Mouse (Mus musculus) liver, embryonic 12.5 days (tissue): Measurements from ENCODE around the gene Cfap45. TPM values are rescaled to one million over a fixed set of nuclear protein-coding genes. Genes with fewer than 3 reads are reported as not detected.

Experiments
- ATAC-seq: fragments of 200-750 bp; cut with Nextera tagmentation; 2 replicates; pipeline ENCODE4 v1.8.0; 2017; ENCODE audit warnings: moderate number of reproducible peaks, mild to moderate bottlenecking, moderate library complexity
- H3K27ac ChIP-seq: fragments of 300-500 bp; sonication (generic); 2 replicates; pipeline ENCODE4 v1.5.1; 2016; ENCODE audit warnings: mild to moderate bottlenecking
- H3K27me3 ChIP-seq: fragments of 300-500 bp; sonication (generic); replicated peaks from 2 replicates; pipeline ENCODE4 v1.6.1; 2016; ENCODE audit warnings: mild to moderate bottlenecking, moderate library complexity
- H3K36me3 ChIP-seq: fragments of 300-500 bp; sonication (generic); 2 replicates; pipeline ENCODE4 v1.6.1; 2016; ENCODE audit warnings: mild to moderate bottlenecking, moderate library complexity
- H3K4me1 ChIP-seq: fragments of 300-500 bp; sonication (generic); 2 replicates; pipeline ENCODE4 v1.6.1; 2016
- H3K4me2 ChIP-seq: fragments of 300-500 bp; sonication (generic); 2 replicates; pipeline ENCODE4 v1.6.1; 2016; ENCODE audit warnings: mild to moderate bottlenecking, moderate library complexity
- H3K4me3 ChIP-seq: fragments of 300-500 bp; sonication (generic); 2 replicates; pipeline ENCODE4 v1.5.1; 2016; ENCODE audit warnings: mild to moderate bottlenecking, moderate library complexity
- H3K9ac ChIP-seq: fragments of 300-500 bp; sonication (generic); 2 replicates; pipeline ENCODE4 v1.6.1; 2016; ENCODE audit warnings: mild to moderate bottlenecking, moderate library complexity
- H3K9me3 ChIP-seq: fragments of 300-500 bp; sonication (generic); replicated peaks from 2 replicates; pipeline ENCODE4 v1.6.1; 2016; ENCODE audit warnings: mild to moderate bottlenecking, moderate library complexity
- WGBS: fragments of 180-500 bp; shearing (Covaris S2); methylation state at CpG from one replicate; pipeline ENCODE4 v1.1.7; 2016; ENCODE audit not compliant: insufficient replicate concordance; 5-methylcytosine and 5-hydroxymethylcytosine counted together
- polyA plus RNA-seq: library from polyadenylated mRNA; unstranded; fragments of >200 nt; fragmentation: Nextera tagmentation; extraction: Ambion mirVana; gene quantifications from 2 replicates; pipeline ENCODE4 v1.2.1, GENCODE M21; 2016

Cfap45 gene
- polyA plus RNA-seq, 1 experiment from 2014 or later, result 0.55 TPM

DNA sequence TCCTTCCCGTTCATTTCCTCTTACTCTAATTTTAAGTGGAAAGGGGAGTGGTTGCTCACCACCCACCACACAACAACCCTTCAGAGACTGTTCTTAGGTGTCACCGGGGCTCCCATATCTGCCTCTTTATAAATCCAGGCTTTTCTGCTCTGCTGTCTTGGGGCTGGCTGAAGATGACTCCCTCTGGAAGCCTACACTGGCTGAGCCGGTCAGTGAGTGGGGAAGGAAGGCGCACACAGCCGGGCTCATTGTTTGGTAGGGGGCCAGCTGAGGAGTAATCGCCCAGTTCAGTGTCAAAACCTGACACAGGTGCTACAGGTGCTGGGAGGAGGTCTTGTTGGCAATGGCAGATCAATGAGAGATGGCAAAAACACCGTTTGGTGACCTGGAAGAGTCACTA lies 5.4 kb downstream of the Cfap45 start:
- Histone ChIP-seq H3K9me3 (no peaks in the 10 kb centered on the region), H3K27ac (peak overlapping the region; percentile 51; the same call in 1 of the 2 replicates), H3K4me1 (peaks cover 32% of the 10 kb centered on the region), H3K9ac (no peak overlapping the region), H3K4me3 (no peak overlapping the region), H3K4me2 (peak overlapping the region; percentile 46), H3K27me3 (peaks cover 68% of the 10 kb centered on the region), H3K36me3 (no peaks in the 10 kb centered on the region)
- ATAC-seq, result no peak
- 18% methylated on average over 7 of the region's 7 CpGs for WGBS

DNA sequence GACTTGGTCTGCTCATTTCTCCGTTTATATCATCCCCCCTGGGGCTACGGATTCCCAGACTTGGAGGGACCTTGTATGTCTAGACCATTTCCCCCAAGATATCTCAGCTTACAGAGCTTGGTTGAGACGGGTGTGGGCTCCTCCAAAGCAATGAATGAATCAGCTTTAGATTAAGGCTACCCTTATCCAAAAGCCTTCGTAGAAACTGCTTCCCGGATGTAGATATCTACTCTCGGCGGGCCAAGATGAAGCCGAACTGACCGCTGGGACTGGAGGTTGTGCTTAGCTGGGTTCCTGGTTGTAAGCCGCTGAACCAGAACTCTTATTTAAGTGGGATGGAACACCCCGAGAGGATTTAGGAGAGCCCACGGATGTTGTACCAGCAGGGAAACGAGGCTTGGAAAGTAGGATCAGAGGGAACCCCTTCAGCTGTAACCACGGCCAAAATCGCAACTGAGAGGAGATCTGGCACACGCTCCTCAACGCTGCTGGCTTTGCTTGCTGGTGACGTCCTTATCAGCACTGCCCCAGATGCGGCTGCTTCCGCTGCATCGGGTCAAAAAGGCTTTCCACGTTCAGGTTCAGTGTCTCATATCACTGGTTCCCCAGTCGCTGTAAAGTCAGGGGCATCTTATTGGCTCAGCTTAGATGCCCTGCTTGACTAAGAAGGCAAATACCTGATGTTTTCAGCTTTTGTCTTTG lies 5.9 kb downstream of the Cfap45 start:
- no peaks in the 10 kb centered on the region for H3K36me3 ChIP-seq
- H3K27ac ChIP-seq, result peak overlapping the region; percentile 51; the same call in 1 of the 2 replicates
- ATAC-seq, result peak; percentile 71
- 3% methylated on average over 23 of the region's 23 CpGs for WGBS
- peaks cover 26% of the 10 kb centered on the region for H3K4me1 ChIP-seq
- H3K9ac ChIP-seq, result no peak overlapping the region
- peak overlapping the region; percentile 46 for H3K4me2 ChIP-seq
- H3K9me3 ChIP-seq, result no peaks in the 10 kb centered on the region
- H3K4me3 ChIP-seq, result peak overlapping the region; percentile 13; the same call in 1 of the 2 replicates
- H3K27me3 ChIP-seq, result peaks cover 68% of the 10 kb centered on the region

DNA sequence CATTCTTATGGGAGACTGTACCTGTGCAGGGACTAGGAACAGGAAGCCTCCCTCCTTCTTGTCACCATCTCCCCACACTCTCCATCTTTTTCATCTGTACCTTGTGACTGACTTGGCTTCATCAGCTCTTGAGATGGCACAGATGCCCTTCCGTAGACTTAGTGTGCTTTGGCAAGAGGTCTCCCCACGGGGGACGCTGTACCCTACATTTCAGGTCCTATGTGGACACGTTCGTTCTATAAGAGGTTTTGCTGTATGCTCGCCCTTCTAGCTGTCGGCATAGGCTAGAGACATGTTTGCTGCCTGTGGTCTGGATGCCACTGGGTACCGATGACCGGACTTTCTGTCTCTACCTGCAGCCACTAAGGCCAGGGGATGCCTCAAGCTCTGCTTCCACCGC lies 6.8 kb downstream of the Cfap45 start:
- H3K9ac ChIP-seq, result no peak overlapping the region
- H3K36me3 ChIP-seq, result no peaks in the 10 kb centered on the region
- 76% methylated on average over 10 of the region's 10 CpGs for WGBS
- H3K4me3 ChIP-seq, result no peak overlapping the region
- no peaks in the 10 kb centered on the region for H3K9me3 ChIP-seq
- ATAC-seq, result no peak
- H3K27ac ChIP-seq, result no peak overlapping the region
- H3K27me3 ChIP-seq, result peaks cover 68% of the 10 kb centered on the region
- H3K4me2 ChIP-seq, result no peak overlapping the region
- H3K4me1 ChIP-seq, result peaks cover 25% of the 10 kb centered on the region

DNA sequence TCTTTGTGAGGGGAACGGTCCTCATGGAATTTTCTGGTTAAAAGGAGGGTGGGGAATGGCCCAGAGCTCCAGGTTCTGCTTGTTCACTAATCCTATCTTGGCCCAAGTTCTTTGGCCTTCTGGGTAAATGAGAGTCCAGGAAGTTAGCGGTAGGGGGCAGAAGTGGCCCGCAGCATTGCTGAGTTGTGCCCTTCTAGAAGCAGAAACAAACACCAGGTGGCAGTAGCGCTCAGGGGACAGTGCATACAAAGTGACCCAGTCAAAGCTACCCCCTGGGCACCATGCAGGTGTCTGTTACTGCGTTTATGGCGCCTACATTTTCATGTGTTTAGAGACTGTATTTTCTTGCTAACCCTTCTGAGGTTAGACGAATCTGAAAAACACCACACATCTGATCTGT lies 8.1 kb downstream of the Cfap45 start:
- 3% methylated on average over 7 of the region's 7 CpGs for WGBS
- peaks cover 71% of the 10 kb centered on the region for H3K27me3 ChIP-seq
- peak; percentile 53; the same call in 1 of the 2 replicates for ATAC-seq

DNA sequence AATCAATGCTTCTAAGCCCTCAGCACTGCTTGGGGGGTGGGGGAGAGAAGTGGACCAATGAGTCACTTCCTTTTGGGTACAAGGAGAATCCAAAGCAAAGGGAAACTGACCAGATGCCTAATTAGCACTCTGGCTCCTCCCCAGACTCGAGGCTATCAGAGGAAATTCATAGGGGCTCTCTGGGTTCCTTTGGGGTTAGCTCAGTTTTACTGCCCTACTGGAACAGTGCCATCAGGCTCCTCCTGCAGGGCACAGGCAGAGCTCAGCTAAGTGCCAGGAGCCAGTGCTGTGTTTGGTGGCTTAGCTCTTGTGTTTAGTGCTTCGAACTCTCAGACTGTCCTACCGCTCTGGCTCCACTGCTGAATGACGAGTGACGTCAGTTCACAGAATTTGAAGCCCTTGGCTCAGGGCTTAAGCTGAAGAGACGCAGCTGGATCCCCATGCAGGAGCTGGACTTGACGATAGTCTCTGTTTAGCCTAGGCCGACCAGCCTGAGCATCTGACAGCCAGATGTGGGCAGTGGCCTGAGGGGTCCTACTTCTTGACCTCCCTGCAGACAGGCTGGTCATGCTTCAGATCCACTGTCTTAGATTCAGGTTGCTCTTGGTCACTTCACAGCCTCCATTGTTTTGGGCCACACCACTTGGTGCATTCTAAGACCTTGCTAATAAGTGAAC lies 10.1 kb downstream of the Cfap45 start:
- H3K4me3 ChIP-seq, result no peak overlapping the region
- no peak overlapping the region for H3K27ac ChIP-seq
- H3K36me3 ChIP-seq, result no peaks in the 10 kb centered on the region
- 37% methylated on average over 8 of the region's 8 CpGs for WGBS
- no peak for ATAC-seq
- no peak overlapping the region for H3K4me2 ChIP-seq
- H3K27me3 ChIP-seq, result peaks cover 78% of the 10 kb centered on the region
- peaks cover 17% of the 10 kb centered on the region for H3K4me1 ChIP-seq
- H3K9me3 ChIP-seq, result no peaks in the 10 kb centered on the region
- H3K9ac ChIP-seq, result no peak overlapping the region

More for the DNA sequence above, 8.1 kb downstream of the Cfap45 start:
- Histone ChIP-seq H3K9me3 (no peaks in the 10 kb centered on the region), H3K4me2 (no peak overlapping the region), H3K4me3 (no peak overlapping the region), H3K4me1 (peaks cover 25% of the 10 kb centered on the region), H3K9ac (no peak overlapping the region), H3K36me3 (no peaks in the 10 kb centered on the region), H3K27ac (no peak overlapping the region)

DNA sequence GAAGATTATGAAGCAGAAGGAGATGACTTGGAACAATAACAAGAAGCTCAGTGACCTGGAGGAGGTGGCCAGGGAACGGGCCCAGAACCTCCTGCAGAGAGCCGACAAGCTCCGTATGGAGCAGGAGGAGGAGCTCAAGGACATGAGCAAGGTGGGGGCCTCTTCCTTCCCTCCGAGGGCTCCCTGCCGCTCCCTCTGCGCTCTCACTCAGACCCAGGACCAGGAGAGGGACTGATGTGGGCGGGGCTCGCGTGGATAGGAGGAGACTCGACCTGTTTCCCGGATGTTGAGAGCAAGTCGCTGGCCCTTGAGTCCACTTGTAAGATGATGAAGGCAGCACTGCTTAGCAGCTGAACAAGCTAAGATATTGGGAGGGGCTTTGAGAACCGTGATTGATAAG lies 11.9 kb downstream of the Cfap45 start:
- H3K4me3 ChIP-seq, result no peak overlapping the region
- no peaks in the 10 kb centered on the region for H3K36me3 ChIP-seq
- H3K4me1 ChIP-seq, result no peaks in the 10 kb centered on the region
- H3K27ac ChIP-seq, result no peak overlapping the region
- no peaks in the 10 kb centered on the region for H3K9me3 ChIP-seq
- ATAC-seq, result no peak; the same call in 1 of the 2 replicates
- no peak overlapping the region for H3K9ac ChIP-seq
- H3K27me3 ChIP-seq, result peaks cover 73% of the 10 kb centered on the region
- 4% methylated on average over 13 of the region's 13 CpGs for WGBS
- H3K4me2 ChIP-seq, result peak overlapping the region; percentile 25

DNA sequence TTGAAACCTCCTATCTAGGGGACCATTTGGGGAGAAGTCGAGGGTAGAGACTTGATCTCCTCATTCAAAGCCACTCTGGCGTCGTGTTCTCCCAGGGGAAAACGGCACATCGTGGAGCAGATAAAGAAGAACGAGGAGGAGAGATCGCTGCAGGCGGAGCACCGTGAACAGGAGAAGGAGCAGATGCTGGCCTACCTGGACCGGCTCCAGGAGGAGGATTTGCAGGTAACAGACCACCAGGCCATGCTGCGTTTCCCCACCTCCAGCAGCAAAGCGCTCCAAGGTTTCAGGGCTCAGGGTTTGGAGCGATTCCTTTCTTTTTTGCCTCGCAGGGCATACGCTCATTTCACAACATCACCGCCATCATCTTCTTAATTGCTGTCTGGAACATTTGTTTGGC lies 14.5 kb downstream of the Cfap45 start:
- WGBS, result 73% methylated on average over 16 of the region's 16 CpGs
- ATAC-seq, result no peak
- H3K27me3 ChIP-seq, result peaks cover 71% of the 10 kb centered on the region
- H3K36me3 ChIP-seq, result no peaks in the 10 kb centered on the region
- no peak overlapping the region for H3K4me2 ChIP-seq
- H3K4me1 ChIP-seq, result no peaks in the 10 kb centered on the region
- H3K9me3 ChIP-seq, result no peaks in the 10 kb centered on the region
- H3K4me3 ChIP-seq, result no peak overlapping the region
- H3K27ac ChIP-seq, result no peak overlapping the region
- H3K9ac ChIP-seq, result no peak overlapping the region

DNA sequence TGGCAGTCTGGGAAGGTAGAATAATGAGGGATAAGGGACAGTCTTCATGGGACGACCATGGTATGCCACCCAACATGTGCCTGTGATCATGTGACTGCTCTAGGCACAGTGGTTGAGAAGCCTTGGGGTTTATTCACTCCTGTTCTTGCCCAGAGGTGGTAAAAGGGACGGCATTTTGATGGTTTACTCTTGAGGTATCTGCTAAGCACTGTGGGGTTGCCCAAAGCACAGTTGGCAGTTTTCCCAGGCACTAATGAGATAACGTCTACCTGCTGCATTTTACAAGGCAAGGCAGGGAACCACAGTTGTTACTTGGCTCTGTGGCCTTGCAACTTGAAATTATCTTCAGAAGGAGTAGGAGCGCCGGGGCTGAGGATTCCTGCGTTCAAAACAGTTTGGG lies 19.2 kb downstream of the Cfap45 start:
- Histone ChIP-seq H3K9ac (no peak overlapping the region), H3K4me2 (no peak overlapping the region), H3K9me3 (no peaks in the 10 kb centered on the region), H3K4me1 (no peaks in the 10 kb centered on the region), H3K27me3 (peaks cover 40% of the 10 kb centered on the region), H3K4me3 (no peak overlapping the region), H3K27ac (no peak overlapping the region), H3K36me3 (no peaks in the 10 kb centered on the region)
- 59% methylated on average over 6 of the region's 6 CpGs for WGBS
- no peak for ATAC-seq

DNA sequence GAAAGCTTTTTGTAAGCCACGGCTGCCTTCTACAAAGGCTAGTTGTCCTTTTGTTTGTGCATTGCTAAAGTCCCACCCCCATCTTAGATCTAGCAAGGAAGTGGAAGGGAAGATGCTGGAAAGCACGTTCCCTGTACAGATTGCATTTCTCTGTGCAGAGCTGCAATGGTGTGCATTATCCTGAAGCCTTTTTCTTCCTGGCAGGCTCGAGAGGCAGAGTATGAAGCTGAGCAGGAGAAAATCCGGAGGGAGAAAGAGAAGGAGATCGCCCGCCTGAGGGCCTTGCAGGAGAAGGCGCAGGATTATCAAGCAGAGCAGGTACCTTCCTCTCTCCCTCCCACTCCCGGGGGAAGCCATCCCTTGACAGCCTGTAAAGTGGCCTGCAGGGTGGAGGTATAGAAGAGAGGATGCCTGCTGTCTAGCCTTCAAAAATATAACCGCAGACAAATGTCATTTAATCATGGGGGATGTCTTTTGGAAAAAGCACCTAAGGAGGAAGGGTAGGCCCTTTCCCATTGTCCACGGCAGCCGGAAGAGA lies 19.8 kb downstream of the Cfap45 start:
- no peak overlapping the region for H3K4me3 ChIP-seq
- no peak overlapping the region for H3K4me2 ChIP-seq
- no peaks in the 10 kb centered on the region for H3K36me3 ChIP-seq
- no peak overlapping the region for H3K27ac ChIP-seq
- no peak overlapping the region for H3K9ac ChIP-seq
- ATAC-seq, result no peak
- WGBS, result 52% methylated on average over 11 of the region's 11 CpGs
- H3K27me3 ChIP-seq, result peaks cover 40% of the 10 kb centered on the region
- no peaks in the 10 kb centered on the region for H3K9me3 ChIP-seq
- H3K4me1 ChIP-seq, result no peaks in the 10 kb centered on the region

DNA sequence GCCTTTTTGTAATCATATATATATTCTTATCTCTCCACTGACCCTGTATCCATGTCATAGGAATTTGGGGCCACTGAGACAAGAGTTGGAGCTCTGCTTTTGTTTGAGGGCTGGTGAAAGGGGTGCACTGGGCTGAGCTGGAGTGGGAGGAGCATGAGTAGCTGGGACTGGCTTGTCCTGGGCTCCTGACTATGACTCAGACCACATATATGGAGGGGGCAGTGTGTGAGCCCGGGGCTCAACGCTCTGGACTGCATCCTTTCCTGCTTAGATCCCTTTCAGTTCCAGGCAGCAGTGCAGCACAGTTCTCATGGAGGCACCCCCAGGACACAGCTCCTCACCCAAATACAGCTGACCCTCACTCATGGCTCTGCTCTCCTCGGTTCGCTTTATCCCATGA lies 25.5 kb downstream of the Cfap45 start:
- no peaks in the 10 kb centered on the region for H3K9me3 ChIP-seq
- WGBS, result 67% methylated on average over 4 of the region's 4 CpGs
- no peaks in the 10 kb centered on the region for H3K36me3 ChIP-seq
- no peak overlapping the region for H3K4me3 ChIP-seq
- H3K9ac ChIP-seq, result no peak overlapping the region
- no peak overlapping the region for H3K27ac ChIP-seq
- H3K4me1 ChIP-seq, result peaks cover 10% of the 10 kb centered on the region; the same call in 1 of the 2 replicates
- H3K4me2 ChIP-seq, result no peak overlapping the region
- H3K27me3 ChIP-seq, result peaks cover 36% of the 10 kb centered on the region
- ATAC-seq, result no peak

DNA sequence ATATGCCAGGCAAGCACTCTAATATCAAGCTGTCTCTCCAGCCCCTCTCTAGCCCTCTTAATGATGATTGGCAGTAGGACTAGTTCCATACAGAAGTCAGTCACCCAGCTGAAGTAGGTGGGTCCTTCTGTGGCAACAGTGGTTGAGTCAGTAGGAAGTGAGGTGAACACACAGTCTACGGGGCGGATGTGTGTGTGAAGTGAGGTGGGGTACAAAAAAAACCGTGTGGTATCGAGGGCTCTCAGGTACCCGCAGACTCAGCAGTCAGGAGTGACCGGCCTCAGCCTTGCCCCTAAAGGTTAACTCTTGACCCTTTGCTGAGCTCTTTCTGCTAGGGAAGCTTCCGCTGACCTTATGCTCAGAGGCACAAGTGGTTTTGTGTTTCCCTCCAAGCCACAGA lies 27.9 kb downstream of the Cfap45 start:
- no peak for ATAC-seq
- no peak overlapping the region for H3K27ac ChIP-seq
- WGBS, result 10% methylated on average over 7 of the region's 7 CpGs
- H3K36me3 ChIP-seq, result no peaks in the 10 kb centered on the region
- H3K4me1 ChIP-seq, result peaks cover 10% of the 10 kb centered on the region; the same call in 1 of the 2 replicates
- H3K9ac ChIP-seq, result no peak overlapping the region
- 0 out of 2 replicates have a peak overlapping the region, but pooled peaks have one; percentile 12 for H3K4me2 ChIP-seq
- H3K27me3 ChIP-seq, result peaks cover 41% of the 10 kb centered on the region
- no peaks in the 10 kb centered on the region for H3K9me3 ChIP-seq
- no peak overlapping the region for H3K4me3 ChIP-seq

DNA sequence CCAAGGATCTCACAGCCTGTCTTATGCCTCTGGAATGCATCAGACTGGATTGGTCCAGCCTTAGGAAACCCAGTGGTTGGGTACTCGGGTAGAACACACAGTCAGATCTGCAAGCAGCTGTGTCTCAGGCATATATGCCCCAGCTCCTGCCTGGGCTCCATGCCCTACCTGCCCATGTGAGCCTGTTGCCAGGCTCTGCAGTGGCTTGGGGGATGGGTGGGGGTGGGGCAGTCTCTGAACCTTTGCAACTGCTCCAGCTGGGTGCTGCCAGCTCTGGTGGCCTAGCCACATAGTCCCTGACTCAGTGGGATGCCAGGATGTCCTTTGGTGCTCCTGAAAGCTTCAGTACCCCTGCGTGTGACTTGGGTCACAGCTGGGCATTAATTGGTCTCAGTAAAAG lies 28.7 kb downstream of the Cfap45 start:
- H3K9ac ChIP-seq, result no peak overlapping the region
- H3K27ac ChIP-seq, result no peak overlapping the region
- ATAC-seq, result no peak
- no peaks in the 10 kb centered on the region for H3K9me3 ChIP-seq
- H3K4me2 ChIP-seq, result peak overlapping the region; percentile 51; the same call in 1 of the 2 replicates
- H3K27me3 ChIP-seq, result peaks cover 42% of the 10 kb centered on the region
- no peaks in the 10 kb centered on the region for H3K36me3 ChIP-seq
- no peak overlapping the region for H3K4me3 ChIP-seq
- H3K4me1 ChIP-seq, result peaks cover 10% of the 10 kb centered on the region; the same call in 1 of the 2 replicates
- 6% methylated on average over 2 of the region's 2 CpGs for WGBS
